Mouse (Mus musculus) myocyte (in vitro differentiated cells): Measurements from ENCODE around the gene Glis1. TPM values are rescaled to one million over a fixed set of nuclear protein-coding genes. Genes with fewer than 3 reads are reported as not detected.

ENCODE experiments used
- H3K27me3 ChIP-seq: one replicate; pipeline ENCODE4 v1.6.1; 2011; ENCODE audit not compliant: control insufficient read depth, insufficient read depth, insufficient read length
- H3K36me3 ChIP-seq: one replicate; pipeline ENCODE4 v1.6.1; 2011; ENCODE audit not compliant: control insufficient read depth, insufficient read depth
- H3K4me2 ChIP-seq: one replicate; pipeline ENCODE4 v1.6.1; 2011; ENCODE audit warnings: low read depth, control low read depth
- H3K4me3 ChIP-seq: one replicate; pipeline ENCODE4 v1.5.1; 2011; ENCODE audit warnings: mild to moderate bottlenecking, control low read depth, moderate library complexity
- H3K79me2 ChIP-seq: one replicate; pipeline ENCODE4 v1.6.1; 2011; ENCODE audit not compliant: control insufficient read depth, insufficient read depth
- H3ac ChIP-seq: one replicate; pipeline ENCODE4 v1.6.1; 2011; ENCODE audit not compliant: control insufficient read depth, insufficient read length
- CEBPB ChIP-seq: IDR thresholded peaks from 2 replicates; pipeline ENCODE4 v1.6.1; 2011; ENCODE audit warnings: mild to moderate bottlenecking, moderate library complexity; ENCODE audit not compliant: poor library complexity, insufficient read depth, severe bottlenecking
- E2F4 ChIP-seq: IDR thresholded peaks from one replicate; pipeline ENCODE4 v1.6.1; 2011; ENCODE audit warnings: mild to moderate bottlenecking, control low read depth, moderate library complexity; ENCODE audit not compliant: insufficient read depth
- MAX ChIP-seq: IDR thresholded peaks from one replicate; pipeline ENCODE4 v1.6.1; 2011; ENCODE audit warnings: low read depth, mild to moderate bottlenecking, control low read depth
- MYOD1 ChIP-seq, 3 experiments: IDR thresholded peaks; one replicate each; pipeline ENCODE4 v1.6.1; 2011; ENCODE audit warnings: control low read depth in 2 of 3, low read depth in 2 of 3, mild to moderate bottlenecking in 2 of 3, moderate library complexity in 1 of 3; ENCODE audit not compliant: insufficient read length in 2 of 3, control insufficient read depth in 1 of 3
- MYOG ChIP-seq, 3 experiments: IDR thresholded peaks; one replicate each; pipeline ENCODE4 v1.6.1; 2011; ENCODE audit warnings: control low read depth in 2 of 3, low read depth in 2 of 3, mild to moderate bottlenecking in 2 of 3; ENCODE audit not compliant: insufficient read length in 2 of 3, control insufficient read depth in 1 of 3, insufficient read depth in 1 of 3
- POLR2A ChIP-seq: IDR thresholded peaks from one replicate; pipeline ENCODE4 v1.6.1; 2011; ENCODE audit warnings: low read depth, mild to moderate bottlenecking, control low read depth, moderate library complexity; ENCODE audit not compliant: insufficient read length
- POLR2AphosphoS2 ChIP-seq: IDR thresholded peaks from one replicate; pipeline ENCODE4 v1.6.1; 2011; ENCODE audit warnings: low read depth, control low read depth; ENCODE audit not compliant: insufficient read length
- REST ChIP-seq: IDR thresholded peaks from one replicate; pipeline ENCODE4 v1.6.1; 2011; ENCODE audit warnings: mild to moderate bottlenecking, control low read depth, moderate library complexity; ENCODE audit not compliant: insufficient read depth, insufficient read length
- SRF ChIP-seq: IDR thresholded peaks from one replicate; pipeline ENCODE4 v1.6.1; 2011; ENCODE audit warnings: low read depth; ENCODE audit not compliant: control insufficient read depth, insufficient read length
- TCF12 ChIP-seq: IDR thresholded peaks from one replicate; pipeline ENCODE4 v1.6.1; 2011; ENCODE audit warnings: mild to moderate bottlenecking, control low read depth; ENCODE audit not compliant: poor library complexity, insufficient read depth, severe bottlenecking
- TCF3 ChIP-seq: IDR thresholded peaks from one replicate; pipeline ENCODE4 v1.6.1; 2011; ENCODE audit warnings: low read depth, control low read depth; ENCODE audit not compliant: insufficient read length
- USF1 ChIP-seq: IDR thresholded peaks from one replicate; pipeline ENCODE4 v1.6.1; 2011; ENCODE audit warnings: low read depth, mild to moderate bottlenecking, control low read depth, moderate library complexity
- polyA plus RNA-seq: library from polyadenylated mRNA; unstranded; fragments of >200 nt; fragmentation: generic; extraction: Trizol; gene quantifications from one replicate; pipeline ENCODE4 v1.2.1, GENCODE M21; 2012; ENCODE audit warnings: missing spikeins

Glis1 gene
- polyA plus RNA-seq, 1 experiment: 0.35 TPM

GRCm38 (mm10) chr4:107545726-107546125 lies 111.3 kb downstream of the Glis1 start:
- Histone ChIP-seq H3K4me3 (no peak overlapping the region), H3K79me2 (no peaks in the 10 kb centered on the region), H3ac (no peak overlapping the region), H3K27me3 (peaks cover 25% of the 10 kb centered on the region), H3K36me3 (no peaks in the 10 kb centered on the region), H3K4me2 (no peak overlapping the region)
- TF ChIP-seq TCF12 (no peak), MYOD1 (IDR thresholded peaks at IDR 0.05; ENCODE audit: control insufficient read depth in 1 of 3, insufficient read length in 2 of 3, low read depth in 2 of 3) (no peak), TCF3 (no peak), E2F4 (no peak)

DNA sequence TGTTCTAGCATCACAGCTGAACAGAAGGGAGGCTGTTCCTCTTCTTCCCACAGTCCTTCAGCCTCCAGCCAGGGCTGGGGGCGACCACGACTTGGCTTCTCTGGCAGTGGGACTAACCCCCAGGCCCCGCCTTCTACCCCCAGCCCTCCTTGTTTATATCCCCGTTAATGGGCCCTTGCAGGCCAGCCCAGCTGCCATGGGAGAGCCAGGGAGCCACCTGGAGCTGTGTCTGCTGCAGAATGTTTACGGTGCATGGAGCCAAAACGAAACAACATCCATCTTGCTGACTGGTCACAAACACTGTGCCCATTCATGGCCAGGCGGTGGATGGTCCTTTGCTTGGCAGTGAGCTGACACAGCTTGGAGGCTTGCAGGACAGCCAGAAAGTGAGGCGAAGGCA lies 112.1 kb downstream of the Glis1 start:
- Histone ChIP-seq H3K27me3 (peaks cover 24% of the 10 kb centered on the region), H3K4me3 (no peak overlapping the region), H3K79me2 (no peaks in the 10 kb centered on the region), H3K36me3 (no peaks in the 10 kb centered on the region), H3ac (no peak overlapping the region), H3K4me2 (no peak overlapping the region)
- no peak for TF ChIP-seq POLR2A
- no peak for TF ChIP-seq MAX
- no peak for TF ChIP-seq POLR2AphosphoS2
- no peak for TF ChIP-seq E2F4
- no peak for TF ChIP-seq MYOD1 (IDR thresholded peaks at IDR 0.05; ENCODE audit: control insufficient read depth in 1 of 3, insufficient read length in 2 of 3, low read depth in 2 of 3)
- TF ChIP-seq SRF: no peak
- no peak for TF ChIP-seq MYOG (IDR thresholded peaks at IDR 0.05; ENCODE audit: control insufficient read depth in 1 of 3, insufficient read depth in 1 of 3, insufficient read length in 2 of 3, low read depth in 2 of 3)
- no peak for TF ChIP-seq CEBPB
- no peak for TF ChIP-seq USF1
- no peak for TF ChIP-seq TCF3
- TF ChIP-seq REST: no peak
- TF ChIP-seq TCF12: no peak

GRCm38 (mm10) chr4:107550096-107550495 lies 115.7 kb downstream of the Glis1 start:
- Histone ChIP-seq H3K36me3 (no peaks in the 10 kb centered on the region), H3K79me2 (no peaks in the 10 kb centered on the region), H3K4me2 (no peak overlapping the region), H3K27me3 (peaks cover 11% of the 10 kb centered on the region), H3K4me3 (no peak overlapping the region), H3ac (no peak overlapping the region)
- TF ChIP-seq TCF12: no peak
- TF ChIP-seq POLR2AphosphoS2: no peak
- no peak for TF ChIP-seq POLR2A
- TF ChIP-seq E2F4: no peak
- TF ChIP-seq REST: no peak
- no peak for TF ChIP-seq USF1
- TF ChIP-seq MYOD1 (IDR thresholded peaks at IDR 0.05; ENCODE audit: control insufficient read depth in 1 of 3, insufficient read length in 2 of 3, low read depth in 2 of 3): no peak
- TF ChIP-seq MYOG (IDR thresholded peaks at IDR 0.05; ENCODE audit: control insufficient read depth in 1 of 3, insufficient read depth in 1 of 3, insufficient read length in 2 of 3, low read depth in 2 of 3): no peak
- TF ChIP-seq CEBPB: no peak
- TF ChIP-seq SRF: no peak
- TF ChIP-seq MAX: no peak
- no peak for TF ChIP-seq TCF3

GRCm38 (mm10) chr4:107550546-107550945 lies 116.2 kb downstream of the Glis1 start:
- Histone ChIP-seq H3K79me2 (no peaks in the 10 kb centered on the region), H3ac (no peak overlapping the region), H3K4me3 (no peak overlapping the region), H3K36me3 (no peaks in the 10 kb centered on the region), H3K27me3 (peaks cover 11% of the 10 kb centered on the region), H3K4me2 (no peak overlapping the region)
- TF ChIP-seq MYOG (IDR thresholded peaks at IDR 0.05; ENCODE audit: control insufficient read depth in 1 of 3, insufficient read depth in 1 of 3, insufficient read length in 2 of 3, low read depth in 2 of 3): no peak
- no peak for TF ChIP-seq SRF
- no peak for TF ChIP-seq CEBPB
- no peak for TF ChIP-seq POLR2A
- TF ChIP-seq REST: no peak
- TF ChIP-seq USF1: no peak
- no peak for TF ChIP-seq MYOD1 (IDR thresholded peaks at IDR 0.05; ENCODE audit: control insufficient read depth in 1 of 3, insufficient read length in 2 of 3, low read depth in 2 of 3)
- no peak for TF ChIP-seq E2F4
- no peak for TF ChIP-seq POLR2AphosphoS2
- no peak for TF ChIP-seq MAX
- TF ChIP-seq TCF3: no peak
- no peak for TF ChIP-seq TCF12

- Histone ChIP-seq H3K27me3 (peaks cover 5% of the 10 kb centered on the region), H3K4me3 (no peak overlapping the region), H3ac (no peak overlapping the region), H3K79me2 (no peaks in the 10 kb centered on the region), H3K4me2 (no peak overlapping the region), H3K36me3 (no peaks in the 10 kb centered on the region)
- no peak for TF ChIP-seq SRF
- TF ChIP-seq MYOD1 (IDR thresholded peaks at IDR 0.05; ENCODE audit: control insufficient read depth in 1 of 3, insufficient read length in 2 of 3, low read depth in 2 of 3): no peak
- no peak for TF ChIP-seq CEBPB
- no peak for TF ChIP-seq MYOG (IDR thresholded peaks at IDR 0.05; ENCODE audit: control insufficient read depth in 1 of 3, insufficient read depth in 1 of 3, insufficient read length in 2 of 3, low read depth in 2 of 3)
- TF ChIP-seq TCF3: no peak
- TF ChIP-seq POLR2A: no peak
- TF ChIP-seq REST: no peak
- no peak for TF ChIP-seq E2F4
- no peak for TF ChIP-seq TCF12
- no peak for TF ChIP-seq MAX
- TF ChIP-seq USF1: no peak
- TF ChIP-seq POLR2AphosphoS2: no peak
Observed at GRCm38 (mm10) chr4:107552696-107553095, 118.3 kb downstream of the Glis1 start.
